Mouse (Mus musculus): ENCODE data around the gene Anapc15.

The Anapc15 gene

DNA sequence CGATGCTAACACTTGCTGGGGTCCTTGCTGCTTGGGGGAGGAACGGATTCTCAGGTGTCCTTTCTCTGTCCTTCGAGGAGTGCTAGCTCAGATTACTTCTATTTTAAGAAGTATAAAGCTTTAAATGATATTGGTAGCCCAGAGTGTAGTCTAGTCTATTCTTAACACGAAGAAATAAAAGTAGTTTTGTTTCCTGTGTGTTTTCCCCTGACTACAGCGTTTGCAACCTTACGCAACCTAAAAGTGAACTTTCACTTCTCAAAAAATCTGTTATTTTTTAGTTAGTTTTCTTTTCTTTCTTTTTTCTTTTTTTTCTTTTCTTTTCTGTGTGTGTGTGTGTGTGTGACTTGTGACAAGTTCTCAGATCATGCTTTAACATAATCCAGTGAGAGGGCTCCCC lies 11.8 kb upstream of the Anapc15 start:
- no peak for DNase-seq

DNA sequence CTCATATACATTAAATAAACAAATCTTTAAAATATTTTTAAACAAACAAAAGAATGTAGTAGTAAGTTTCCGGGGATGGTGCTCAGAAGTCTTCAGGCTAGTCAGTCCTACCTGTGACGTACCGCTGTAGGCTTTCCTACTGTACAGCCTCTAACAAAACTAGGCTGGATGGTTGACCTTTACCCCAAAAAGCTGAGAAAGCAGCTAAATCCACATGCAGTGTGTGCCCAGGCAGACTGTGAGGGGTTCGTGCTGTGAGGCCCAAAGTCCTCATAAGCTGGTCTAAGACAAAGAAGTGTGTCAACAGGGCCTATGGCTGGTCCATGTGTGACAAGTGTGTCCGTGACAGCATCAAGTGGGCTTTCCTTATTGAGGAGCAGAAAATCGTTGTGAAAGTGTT lies 10.7 kb upstream of the Anapc15 start:
- no peak for DNase-seq

DNA sequence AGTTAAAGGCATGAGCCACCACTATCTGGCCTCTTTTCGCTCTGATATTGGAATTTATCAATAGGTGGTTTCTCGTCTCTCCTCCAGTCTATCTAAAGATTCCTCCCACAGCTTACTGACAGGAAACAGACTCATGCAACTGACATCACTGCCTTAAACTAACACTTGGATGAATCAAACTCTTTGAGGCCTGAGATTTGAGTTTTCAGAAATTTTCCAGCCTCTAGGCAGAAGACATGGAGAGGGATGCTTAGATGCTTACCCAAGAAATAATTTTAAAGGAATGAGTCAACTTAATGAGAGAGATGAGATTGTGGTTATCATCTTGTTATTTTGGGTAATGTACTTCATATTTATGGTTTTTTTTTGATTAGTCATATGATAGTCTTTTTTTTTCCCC lies 9.7 kb upstream of the Anapc15 start:
- no peak for DNase-seq

DNA sequence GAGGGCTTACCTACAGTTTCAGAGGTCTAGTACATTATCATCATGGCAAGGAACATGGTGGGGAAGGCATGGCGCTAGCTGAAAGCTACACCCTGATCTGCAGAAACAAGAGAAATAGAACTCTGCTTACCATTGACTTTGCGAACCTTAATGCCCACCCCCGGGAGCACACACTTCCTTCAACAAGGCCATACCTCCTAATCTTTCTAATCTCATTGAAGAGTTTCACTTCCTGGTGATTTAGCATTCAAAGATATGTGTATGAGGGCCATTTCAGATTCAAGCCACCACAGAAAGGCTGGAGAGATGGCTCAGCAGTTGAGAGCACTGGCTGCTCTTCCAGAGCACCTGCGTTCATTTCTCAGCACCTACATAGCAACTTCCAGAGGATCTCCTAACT lies 6.4 kb upstream of the Anapc15 start, which contains the start of gene Folr2:
Gene Folr2, minus strand, starts transcription at position 101 of the 400 bp plus-strand sequence.
- no peak for DNase-seq

DNA sequence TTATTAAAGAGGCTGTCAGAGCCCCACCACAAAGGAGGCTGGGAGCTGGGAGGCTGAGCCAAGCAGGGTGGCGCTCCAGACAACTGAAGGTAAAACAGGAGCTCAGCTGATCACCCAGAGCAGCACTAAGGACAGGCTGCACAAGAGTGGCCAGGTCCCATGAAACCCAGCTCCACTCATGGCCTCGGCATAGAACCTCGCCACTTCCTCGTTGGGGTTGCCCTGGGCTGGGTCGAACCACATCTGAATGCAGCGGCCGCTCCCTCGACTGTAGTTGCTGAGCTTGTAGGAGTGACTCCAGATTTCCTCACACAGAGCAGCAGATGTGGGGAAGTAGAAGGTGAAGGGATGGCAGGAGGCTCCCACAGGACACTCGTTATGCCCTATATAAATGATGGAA lies 5.2 kb upstream of the Anapc15 start:
- DNase-seq: no peak

DNA sequence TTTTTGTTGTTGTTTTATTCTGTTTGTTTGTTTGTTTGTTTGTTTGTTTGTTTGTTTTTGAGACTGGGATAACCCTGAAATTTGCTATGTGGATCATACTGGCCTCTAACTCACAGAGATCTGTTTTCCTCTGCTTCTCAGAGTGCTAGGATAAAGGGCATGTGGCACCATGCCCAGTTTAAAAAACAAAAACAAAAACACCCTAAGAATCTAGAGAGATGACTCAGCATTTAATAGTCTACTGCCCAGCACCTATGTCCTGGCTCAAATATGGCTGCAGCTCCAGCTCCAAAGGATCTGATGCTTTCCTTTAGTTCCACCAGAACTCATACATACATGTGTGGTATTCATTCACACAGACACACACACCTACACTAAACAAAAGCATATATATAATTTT lies 2.5 kb upstream of the Anapc15 start:
- no peak for DNase-seq

DNA sequence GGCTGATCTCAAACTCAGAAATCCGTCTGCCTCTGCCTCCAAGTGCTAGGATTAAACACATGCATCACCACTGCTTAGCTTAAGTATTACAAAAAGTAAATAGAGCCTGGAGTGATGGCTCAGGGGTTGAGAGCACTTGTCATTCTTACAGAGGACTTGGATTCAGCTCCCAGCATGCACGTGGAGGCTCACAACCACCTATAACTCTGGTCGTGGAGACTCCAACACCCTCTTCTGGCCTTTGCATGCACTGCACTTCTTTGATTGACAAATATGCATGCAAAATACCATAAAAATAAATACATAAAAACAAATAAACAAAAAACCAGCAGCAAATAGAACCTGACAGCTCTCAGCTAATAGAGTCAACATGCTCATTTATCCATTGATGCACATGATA lies 1.2 kb upstream of the Anapc15 start:
- DNase-seq: no peak

DNA sequence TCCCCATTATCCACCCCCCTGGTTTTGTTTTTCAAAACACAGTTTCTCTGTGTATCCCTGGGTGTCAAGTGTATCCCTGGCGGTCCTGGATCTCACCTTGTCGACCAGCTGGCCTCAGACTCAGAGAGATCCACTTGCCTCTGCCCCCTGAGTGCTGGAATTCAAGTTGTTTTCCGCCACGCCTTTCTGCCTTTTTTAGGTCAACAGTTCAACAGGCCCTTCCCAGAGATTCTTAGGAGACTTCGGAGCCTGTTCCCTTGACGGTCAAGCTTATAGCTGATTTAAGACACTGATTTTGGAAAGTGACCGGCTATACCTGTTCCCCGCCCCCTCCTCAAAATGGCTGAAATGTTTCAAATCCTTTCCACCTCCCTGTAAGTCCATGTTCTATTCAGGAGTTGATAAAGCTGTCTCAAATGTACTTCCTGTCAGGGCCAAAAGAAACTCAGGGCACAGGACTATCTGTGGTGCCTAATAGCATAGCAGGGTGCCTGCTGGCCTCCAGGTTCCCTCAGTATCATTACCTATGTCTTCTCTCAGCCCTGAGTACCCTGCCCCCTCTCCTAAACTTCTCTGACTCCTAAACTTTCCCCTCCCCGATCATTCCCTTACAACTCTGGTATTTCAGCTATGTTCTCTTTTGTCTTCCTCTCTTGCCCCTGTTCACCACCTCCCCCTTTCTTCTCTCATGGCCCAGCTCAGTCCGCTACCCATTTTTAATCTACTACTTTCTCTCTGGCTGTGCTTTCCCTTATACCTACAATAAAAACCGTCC lies 3.2 kb downstream of the Anapc15 start:
- DNase-seq: no peak

DNA sequence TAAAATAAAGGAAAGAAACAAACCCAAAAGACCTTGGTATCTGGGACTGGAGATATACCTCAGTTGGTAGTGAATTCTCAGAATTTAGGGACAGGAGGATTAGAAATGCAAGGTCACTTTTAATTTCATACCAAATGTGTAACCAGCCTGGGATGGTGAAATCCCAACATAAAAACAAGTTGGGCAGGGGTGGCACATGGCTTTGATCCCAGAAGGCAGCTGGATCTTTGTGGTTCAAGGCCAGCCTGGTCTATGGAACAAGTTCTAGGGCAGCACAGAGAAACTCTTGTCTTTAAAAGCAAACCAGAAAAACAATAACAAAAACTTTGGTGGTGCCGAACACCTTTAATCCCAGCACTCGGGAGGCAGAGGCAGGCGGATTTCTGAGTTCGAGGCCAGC lies 4.0 kb downstream of the Anapc15 start:
- DNase-seq: no peak

DNA sequence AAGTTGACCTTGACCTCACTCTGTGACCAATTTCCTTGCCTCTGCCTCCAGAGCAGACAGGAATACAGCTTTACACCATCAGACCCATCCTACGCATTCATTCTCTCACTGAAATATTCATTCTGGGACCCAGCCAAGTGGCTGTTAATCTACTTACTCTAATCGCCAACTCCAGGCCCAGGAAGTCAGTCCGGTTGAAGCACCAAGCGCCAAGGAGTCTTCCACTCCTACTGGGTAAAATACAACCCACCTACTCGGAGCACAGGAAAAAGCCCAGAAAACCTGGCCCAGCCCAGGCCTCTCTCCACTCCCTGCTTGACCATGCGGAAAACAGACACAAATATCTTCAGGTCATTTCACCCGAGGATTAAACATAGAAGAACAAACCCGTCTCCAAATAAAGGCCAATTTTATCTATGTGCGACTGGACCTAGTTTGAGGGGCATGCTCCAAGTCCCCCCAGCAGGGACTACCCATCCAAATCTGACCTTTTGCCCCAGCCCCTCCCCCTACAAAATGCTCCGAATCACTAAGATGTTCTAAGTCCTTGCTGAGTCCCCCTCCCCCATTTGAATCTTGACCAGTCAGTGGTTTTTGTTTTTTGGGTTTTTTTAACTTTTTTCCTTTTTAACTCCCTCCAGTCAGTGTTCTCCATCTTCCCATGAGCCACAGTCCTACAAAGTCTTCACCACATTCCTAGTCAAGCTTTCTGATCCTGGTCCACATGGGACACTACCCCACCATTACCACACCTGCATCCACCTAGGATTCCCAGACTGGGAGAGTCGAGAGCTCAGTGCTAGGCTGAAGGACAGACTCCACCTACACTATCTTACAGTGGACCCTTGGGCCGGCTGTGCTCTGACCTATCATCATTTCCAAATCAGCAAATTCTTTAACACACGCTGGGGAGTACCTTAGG lies 5.0 kb downstream of the Anapc15 start:
- no peak for DNase-seq

DNA sequence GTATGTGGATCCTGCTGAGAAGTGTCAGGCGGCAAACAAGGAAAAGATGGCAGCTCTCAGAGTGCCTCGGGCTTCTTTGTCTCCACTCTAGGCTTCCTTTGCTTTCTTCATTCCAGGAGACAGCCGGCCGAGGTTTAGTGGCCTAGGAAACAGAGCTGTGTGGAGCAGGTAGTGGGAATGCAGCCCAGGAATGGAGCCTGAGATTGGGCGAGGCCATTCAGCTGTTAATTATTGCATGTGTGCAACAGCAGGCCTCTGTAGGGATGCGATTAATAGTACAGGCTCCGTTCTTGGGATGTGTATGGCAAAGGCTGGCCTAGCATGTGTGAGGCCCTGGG lies 5.6 kb downstream of the Anapc15 start:
- DNase-seq: no peak

DNA sequence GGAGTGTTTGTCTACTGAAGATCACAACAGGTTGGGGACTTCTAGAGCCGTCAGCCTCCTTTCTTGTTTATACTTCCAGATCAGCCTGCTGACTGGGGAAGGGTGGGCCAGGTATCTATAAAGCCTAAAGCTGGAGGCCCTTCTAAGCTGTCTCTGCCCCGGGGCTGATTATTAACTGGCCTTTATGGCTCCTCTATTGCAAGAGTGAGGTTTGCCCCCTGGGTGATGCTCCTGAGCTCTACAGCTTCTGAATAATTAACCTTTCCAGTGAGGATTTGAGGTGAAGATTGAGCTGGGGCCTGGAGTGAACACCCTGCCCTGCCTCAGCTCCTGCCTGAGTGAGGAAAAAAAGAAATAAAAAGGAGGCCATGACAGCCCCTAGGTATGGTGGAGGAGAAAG lies 7.1 kb downstream of the Anapc15 start, which contains the start of gene Folr1:
Gene Folr1, minus strand, starts transcription at position 160 of the 400 bp plus-strand sequence.
- DNase-seq: no peak

DNA sequence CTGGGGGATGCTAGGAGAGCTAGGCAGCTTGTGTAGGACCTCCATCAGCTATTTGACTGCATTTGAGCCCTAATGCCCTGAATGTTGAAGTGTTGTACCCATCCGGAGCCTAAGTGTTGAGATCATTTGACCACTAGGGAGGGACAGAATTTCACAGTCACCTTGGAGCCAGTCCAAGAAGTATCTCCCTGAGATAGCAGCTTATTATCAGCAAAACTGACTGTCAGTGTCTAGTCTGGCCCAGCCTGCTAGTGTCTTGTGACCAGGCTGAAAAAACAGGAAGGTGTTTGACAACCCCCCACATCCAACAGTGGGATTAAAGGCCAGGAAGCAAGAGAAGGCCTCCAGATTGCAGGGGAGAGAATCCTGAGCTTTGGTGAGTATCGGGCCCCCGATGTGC lies 7.8 kb downstream of the Anapc15 start:
- DNase-seq: no peak

DNA sequence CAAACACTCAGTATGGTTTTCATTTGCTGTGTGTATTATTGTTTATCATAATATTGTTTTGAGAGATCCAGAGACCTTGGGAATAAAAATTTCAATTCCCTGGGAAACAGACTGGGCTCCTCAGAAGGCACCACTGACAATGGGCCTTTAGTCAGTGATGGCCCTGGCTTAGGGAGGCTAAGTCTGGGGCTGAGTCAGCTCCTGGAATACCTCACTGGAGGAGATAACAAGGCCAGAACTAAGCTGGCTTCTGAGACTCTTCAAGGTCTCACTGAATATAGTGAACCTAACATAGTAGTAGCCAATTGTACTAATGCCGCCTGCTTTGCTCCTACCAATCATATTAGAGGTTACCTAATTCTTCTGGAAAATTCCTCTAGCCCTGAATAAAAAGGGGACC lies 12.5 kb downstream of the Anapc15 start:
- DNase-seq: no peak

DNA sequence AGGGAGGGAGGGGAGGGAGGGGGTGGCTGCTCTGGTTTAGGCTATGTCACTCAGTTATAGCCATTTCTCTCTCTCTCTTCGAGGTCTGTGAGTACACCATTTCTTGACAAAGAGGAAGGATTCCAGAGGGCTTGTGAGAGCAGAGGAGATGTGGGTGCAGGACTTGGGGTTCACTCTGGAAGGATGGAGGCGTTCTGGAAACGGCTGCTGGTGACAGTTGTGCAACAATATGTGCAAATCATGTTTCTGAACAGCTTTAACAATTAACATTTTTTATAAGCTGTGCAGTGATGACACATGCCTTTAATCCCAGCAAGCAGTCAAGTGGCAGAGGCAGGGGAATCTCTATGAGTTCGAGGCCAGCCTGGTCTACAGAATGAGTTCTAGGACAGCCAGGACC lies 17.3 kb downstream of the Anapc15 start:
- no peak for DNase-seq

DNA sequence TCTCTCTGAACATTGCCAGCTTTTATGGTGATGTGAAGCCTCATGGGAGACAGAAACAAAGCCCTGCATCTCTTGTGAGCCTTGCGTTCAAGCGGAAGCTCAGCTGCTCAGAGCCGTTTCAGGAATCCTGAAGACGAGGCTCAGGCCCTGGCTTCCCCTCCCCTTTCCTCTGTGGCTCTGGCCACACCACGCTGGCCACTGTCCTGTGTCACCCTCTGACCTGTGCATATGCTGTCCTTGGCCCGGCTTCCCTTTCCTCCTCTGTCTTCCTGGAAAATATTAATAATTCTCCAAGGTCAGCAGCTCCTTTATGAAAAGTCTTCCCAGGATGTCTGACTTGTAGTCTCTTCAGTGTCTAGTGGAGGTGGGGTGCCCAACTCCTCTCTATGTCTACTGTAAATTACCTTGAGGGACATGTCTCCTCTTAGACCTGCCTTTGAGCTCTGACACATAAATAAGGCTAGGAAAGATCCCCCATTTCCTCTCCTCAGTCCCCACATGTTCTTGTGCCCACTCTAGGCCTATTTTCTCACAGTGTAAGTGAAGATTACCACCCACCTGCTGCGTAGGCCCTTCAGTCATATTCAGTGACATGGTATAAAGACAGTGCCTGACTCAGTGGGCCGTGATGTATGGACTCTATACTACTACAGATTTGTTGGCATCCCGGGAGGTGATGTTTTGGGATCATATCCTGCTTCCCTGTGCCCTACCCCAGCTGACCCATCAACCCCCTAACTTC lies 19.1 kb downstream of the Anapc15 start:
- no peak for DNase-seq

DNA sequence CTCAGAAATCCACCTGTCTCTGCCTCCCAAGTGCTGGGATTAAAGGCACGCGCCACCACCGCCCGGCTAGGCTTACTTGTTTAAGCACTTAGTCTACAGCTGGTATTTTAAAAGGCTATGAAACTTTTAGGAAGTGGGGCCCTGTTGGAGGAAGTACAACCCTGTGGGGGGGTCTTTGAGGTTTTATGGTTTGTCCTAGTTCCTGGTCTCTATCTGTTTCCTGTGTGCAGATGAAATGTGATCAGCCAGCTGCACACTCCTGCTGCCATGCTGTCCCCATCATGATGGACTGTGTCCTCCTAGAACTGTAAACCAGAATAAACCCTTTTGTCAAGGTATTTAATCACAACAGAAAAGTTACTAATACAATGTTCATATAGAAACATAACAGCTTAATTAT lies 20.6 kb downstream of the Anapc15 start:
- DNase-seq: no peak

DNA sequence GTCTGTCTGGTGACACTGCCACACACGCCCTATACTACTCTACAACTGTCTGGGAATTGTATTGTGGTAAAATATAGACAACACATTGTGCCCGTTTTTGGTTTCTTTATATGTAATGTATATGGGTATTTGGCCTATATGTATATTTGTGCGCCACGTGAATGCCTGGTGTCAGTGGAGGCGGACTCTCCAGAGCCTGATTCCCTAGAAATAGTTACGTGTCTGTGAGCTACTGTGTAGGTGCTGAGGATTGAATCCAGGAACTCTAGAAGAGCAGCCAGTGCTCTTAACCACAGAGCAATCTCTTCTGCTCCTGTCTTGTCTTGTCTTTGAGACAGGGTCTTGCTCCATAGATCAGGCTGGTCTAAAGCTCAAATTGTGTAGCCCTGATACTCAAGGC lies 22.8 kb downstream of the Anapc15 start:
- DNase-seq: no peak

DNA sequence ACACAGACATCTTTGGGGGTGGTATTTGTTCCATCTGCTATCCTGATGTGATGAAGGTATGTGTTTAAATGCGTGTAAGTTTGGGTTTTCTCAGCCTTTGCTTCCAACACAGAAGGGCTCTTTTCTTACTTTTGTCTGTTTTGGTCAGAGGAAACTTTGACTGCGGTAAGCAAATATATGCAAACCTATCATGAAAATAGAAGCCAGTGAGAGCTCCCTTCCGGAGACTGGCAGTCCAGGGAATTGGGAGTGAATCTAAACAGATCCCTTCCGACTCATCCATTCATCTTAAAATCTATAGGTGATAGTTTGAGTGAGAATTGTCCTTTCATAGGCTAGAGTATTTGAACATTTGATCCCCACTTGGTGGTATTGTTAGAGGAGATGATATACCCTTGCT lies 24.9 kb downstream of the Anapc15 start:
- no peak for DNase-seq

DNA sequence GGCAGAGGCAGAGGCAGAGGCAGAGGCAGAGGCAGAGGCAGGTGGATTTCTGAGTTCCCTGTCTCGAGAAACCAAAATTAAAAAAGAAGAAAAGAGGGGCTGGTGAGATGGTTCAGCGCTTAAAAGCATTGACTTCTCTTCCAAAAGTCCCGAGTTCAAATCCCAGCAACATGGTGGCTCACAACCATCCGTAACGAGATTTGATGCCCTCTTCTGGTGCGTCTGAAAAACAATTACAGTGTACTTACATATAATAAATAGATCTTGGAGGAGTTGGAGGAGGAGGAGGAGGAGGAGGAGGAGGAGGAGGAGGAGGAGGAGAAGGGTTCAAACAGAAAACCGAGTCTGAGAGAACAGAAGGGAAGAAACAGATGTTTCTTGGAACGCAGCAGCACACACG lies 32.2 kb downstream of the Anapc15 start:
- no peak for DNase-seq

DNA sequence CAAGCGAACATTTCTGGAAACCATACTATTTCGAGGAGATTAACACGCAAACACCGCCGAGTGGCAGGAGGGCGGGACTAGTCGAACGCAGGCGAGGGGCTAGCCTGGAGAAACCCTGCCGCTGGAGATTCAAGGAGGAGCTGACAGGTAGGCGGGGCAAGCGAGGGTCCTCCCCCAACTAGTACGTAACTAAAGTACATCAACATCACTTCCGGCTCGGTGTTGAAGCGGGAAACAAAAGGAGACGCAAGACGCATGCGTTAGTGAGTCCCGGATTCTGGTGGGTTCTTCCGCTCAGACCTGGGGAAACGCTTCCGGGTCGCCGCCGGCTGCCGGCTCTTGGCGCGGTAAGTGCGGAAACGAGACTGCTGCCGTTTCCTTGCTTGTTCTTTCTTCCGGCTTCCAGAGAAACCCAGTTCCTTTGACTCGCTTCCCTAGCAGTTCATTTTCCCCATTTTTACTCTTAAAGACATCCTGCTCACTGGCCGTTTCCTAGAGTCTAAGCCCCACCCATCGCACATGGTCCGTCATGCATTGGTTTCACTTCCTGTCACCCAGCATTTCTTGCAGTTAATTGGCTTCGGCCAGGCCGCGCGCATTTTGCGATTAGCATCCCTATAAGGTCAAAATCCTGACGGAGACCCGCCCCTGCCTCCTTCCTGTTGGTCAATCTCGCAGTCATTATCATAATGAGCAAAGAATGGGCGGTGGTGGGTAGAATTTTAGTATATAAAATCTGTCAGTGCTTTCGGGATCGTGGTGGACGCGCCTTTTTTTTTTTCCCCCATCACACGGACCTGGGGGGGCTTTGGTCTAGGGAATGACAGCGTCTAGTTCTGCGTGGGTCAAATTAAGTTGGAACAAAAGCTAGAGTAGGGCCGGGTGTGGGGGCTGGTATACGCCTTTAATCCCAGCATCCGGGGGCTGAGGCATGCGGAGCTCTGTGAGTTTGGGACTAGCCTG lies 32.9 kb downstream of the Anapc15 start:
- peak; percentile 96 for DNase-seq
